Mouse (Mus musculus): ENCODE data around the gene Ttc39a. TPM values are rescaled to one million over a fixed set of nuclear protein-coding genes. Genes with fewer than 3 reads are reported as not detected.

Ttc39a gene
- polyA plus RNA-seq, 1 experiment from 2014 or later, result 3.8 TPM

DNA sequence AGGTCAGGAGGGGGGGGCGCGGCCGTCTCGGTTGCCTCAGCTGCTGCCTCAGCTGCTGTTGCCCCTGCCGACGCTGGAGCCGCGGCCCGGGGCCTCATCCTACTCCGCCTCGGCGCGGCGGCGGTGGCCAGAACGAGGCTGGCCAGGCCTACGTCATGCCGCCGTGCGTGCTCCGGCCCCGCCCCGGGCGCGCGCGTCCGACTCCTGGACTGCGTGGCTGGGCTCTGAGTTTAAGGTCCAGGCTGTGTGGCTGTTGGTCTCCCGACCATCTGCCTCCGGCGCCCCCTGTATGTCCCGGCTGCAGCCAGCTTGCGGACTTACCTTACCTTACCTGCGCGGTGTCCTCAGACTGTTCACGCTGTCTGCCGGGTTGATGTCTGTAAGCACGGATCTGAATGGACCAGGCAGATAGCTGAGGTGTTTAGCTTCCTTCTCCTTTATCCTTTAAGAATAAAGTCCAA is 70.2 kb downstream of the Ttc39a start:
- ATAC-seq (replicated peaks; ENCODE audit: low FRiP score) (peak; percentile 99), DNase-seq (ENCODE audit: low spot score) (peak; percentile 96)
- H3K9me3 ChIP-seq (ENCODE audit: control insufficient read depth, low read length), result no peaks in the 10 kb centered on the region
- H3K27me3 ChIP-seq (ENCODE audit: control insufficient read depth, insufficient read depth, low read length), result no peaks in the 10 kb centered on the region
- peak overlapping the region; percentile 72 for H3K4me3 ChIP-seq (ENCODE audit: low read depth, low read length)
- peak overlapping the region; percentile 88 for H3K9ac ChIP-seq (ENCODE audit: low read length)
- under 1% methylated on average over 36 of the region's 39 CpGs for WGBS
- H3K4me1 ChIP-seq (replicated peaks; ENCODE audit: control insufficient read depth, insufficient read depth, low read length), result peaks cover 5% of the 10 kb centered on the region; the same call in 1 of the 2 replicates
- peak overlapping the region; percentile 70 for H3K4me2 ChIP-seq (ENCODE audit: low read depth, low read length, severe bottlenecking)
- H3K27ac ChIP-seq (ENCODE audit: low read depth, low read length), result peak overlapping the region; percentile 90
- no peaks in the 10 kb centered on the region for H3K36me3 ChIP-seq (ENCODE audit: control insufficient read depth, insufficient read depth, low read length)

DNA sequence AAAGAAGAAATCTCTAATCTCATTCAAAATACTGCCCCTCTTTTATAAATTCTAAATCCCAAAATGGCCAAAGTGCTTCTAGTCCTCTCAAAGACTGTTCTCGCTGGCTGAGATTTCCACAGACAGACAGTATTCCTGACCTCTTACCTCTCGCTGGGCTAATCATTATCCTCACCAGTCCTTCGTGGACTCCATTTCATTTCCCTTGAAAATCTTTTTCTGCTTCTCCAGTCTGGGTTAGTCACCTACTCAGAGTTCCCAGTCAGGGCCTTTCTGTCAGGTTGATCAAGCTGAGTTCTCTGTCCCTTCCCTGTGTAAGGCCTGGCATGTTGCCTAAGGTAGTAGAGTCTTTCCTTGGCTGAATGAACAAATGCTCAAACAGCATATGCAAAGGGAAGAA is 71.0 kb downstream of the Ttc39a start:
- Histone ChIP-seq H3K27ac (ENCODE audit: low read depth, low read length) (no peak overlapping the region), H3K9me3 (ENCODE audit: control insufficient read depth, low read length) (no peaks in the 10 kb centered on the region), H3K27me3 (ENCODE audit: control insufficient read depth, insufficient read depth, low read length) (no peaks in the 10 kb centered on the region), H3K9ac (ENCODE audit: low read length) (no peak overlapping the region), H3K4me2 (ENCODE audit: low read depth, low read length, severe bottlenecking) (no peak overlapping the region), H3K36me3 (ENCODE audit: control insufficient read depth, insufficient read depth, low read length) (no peaks in the 10 kb centered on the region), H3K4me3 (ENCODE audit: low read depth, low read length) (no peak overlapping the region), H3K4me1 (replicated peaks; ENCODE audit: control insufficient read depth, insufficient read depth, low read length) (peaks cover 5% of the 10 kb centered on the region; the same call in 1 of the 2 replicates)
- DNase-seq (ENCODE audit: low spot score) (no peak), ATAC-seq (replicated peaks; ENCODE audit: low FRiP score) (no peak)
- 91% methylated on average over 3 of the region's 3 CpGs for WGBS

DNA sequence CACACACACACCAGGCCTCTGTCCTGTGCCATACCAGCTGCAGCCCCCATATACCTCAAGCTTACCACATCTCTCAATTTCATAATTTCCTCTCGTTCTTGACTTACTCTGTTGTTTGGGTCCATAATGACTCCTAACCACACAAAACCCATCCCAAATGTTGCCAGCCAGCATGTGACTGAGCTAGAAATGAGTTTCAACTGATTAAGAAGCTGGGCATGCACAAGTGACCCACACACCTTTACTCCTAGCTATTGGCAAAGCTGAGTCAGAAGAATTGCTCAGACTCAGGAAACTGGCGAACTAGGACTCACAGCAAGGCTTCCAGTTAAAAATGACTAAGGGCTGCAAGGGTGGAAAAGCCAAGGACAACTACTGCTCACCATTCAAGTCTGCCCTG is 75.0 kb downstream of the Ttc39a start:
- no peak overlapping the region for H3K4me3 ChIP-seq (ENCODE audit: low read depth, low read length)
- H3K9ac ChIP-seq (ENCODE audit: low read length), result no peak overlapping the region
- H3K9me3 ChIP-seq (ENCODE audit: control insufficient read depth, low read length), result no peaks in the 10 kb centered on the region
- no peaks in the 10 kb centered on the region for H3K36me3 ChIP-seq (ENCODE audit: control insufficient read depth, insufficient read depth, low read length)
- no peak overlapping the region for H3K27ac ChIP-seq (ENCODE audit: low read depth, low read length)
- ATAC-seq (replicated peaks; ENCODE audit: low FRiP score) (no peak), DNase-seq (ENCODE audit: low spot score) (no peak)
- H3K27me3 ChIP-seq (ENCODE audit: control insufficient read depth, insufficient read depth, low read length), result no peaks in the 10 kb centered on the region
- WGBS, result 88% methylated on average over 2 of the region's 2 CpGs
- H3K4me1 ChIP-seq (replicated peaks; ENCODE audit: control insufficient read depth, insufficient read depth, low read length), result no peaks in the 10 kb centered on the region
- no peak overlapping the region for H3K4me2 ChIP-seq (ENCODE audit: low read depth, low read length, severe bottlenecking)

DNA sequence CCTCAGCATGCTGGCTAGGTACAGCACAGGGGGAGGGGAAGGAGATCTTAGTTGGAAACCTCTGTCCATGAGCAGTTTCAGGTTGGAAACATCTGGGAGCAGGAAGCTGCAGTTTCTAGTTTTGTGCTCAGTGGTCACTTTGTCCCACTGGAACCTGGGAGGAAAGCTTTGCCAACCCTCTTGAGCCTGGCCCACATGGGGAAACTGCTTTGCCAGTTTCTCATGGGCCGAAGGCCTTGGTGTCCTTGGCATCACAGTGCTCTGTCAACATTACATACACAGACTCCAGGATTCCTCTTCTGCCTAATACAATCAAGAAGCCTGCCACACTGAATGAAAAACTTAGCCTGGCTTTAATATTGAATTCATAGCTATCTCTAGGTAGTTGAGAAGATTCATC is 76.3 kb downstream of the Ttc39a start:
- H3K9me3 ChIP-seq (ENCODE audit: control insufficient read depth, low read length), result no peaks in the 10 kb centered on the region
- H3K27me3 ChIP-seq (ENCODE audit: control insufficient read depth, insufficient read depth, low read length), result no peaks in the 10 kb centered on the region
- 89% methylated on average over 1 of the region's 1 CpGs for WGBS
- no peaks in the 10 kb centered on the region for H3K4me1 ChIP-seq (replicated peaks; ENCODE audit: control insufficient read depth, insufficient read depth, low read length)
- ATAC-seq (replicated peaks; ENCODE audit: low FRiP score) (no peak), DNase-seq (ENCODE audit: low spot score) (no peak)
- H3K4me2 ChIP-seq (ENCODE audit: low read depth, low read length, severe bottlenecking), result no peak overlapping the region
- H3K36me3 ChIP-seq (ENCODE audit: control insufficient read depth, insufficient read depth, low read length), result no peaks in the 10 kb centered on the region
- no peak overlapping the region for H3K27ac ChIP-seq (ENCODE audit: low read depth, low read length)
- H3K4me3 ChIP-seq (ENCODE audit: low read depth, low read length), result no peak overlapping the region
- no peak overlapping the region for H3K9ac ChIP-seq (ENCODE audit: low read length)

DNA sequence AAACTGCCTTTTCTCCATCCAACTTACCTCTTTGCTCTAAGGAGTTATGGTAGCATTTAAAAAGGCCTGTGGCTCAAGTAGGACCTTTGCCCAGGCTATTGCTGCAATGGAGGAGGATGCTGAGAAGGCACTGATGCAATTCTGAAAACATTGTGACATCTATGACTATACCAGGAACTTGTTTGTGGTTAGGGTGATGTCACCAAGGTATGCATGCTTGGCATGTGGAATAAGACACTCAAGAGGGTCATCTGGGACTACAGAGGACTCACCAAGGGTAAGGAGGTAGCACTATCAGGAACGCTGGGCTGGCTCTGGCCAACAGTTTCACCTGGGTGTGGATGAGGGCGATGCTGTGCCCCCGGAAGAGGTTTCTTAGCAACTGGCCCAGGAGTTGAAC is 78.2 kb downstream of the Ttc39a start, which contains the start of gene Rnf11:
Rnf11 (minus strand) TSS at position 108 of the 400 bp plus-strand sequence.
- ATAC-seq (replicated peaks; ENCODE audit: low FRiP score), result no peak

DNA sequence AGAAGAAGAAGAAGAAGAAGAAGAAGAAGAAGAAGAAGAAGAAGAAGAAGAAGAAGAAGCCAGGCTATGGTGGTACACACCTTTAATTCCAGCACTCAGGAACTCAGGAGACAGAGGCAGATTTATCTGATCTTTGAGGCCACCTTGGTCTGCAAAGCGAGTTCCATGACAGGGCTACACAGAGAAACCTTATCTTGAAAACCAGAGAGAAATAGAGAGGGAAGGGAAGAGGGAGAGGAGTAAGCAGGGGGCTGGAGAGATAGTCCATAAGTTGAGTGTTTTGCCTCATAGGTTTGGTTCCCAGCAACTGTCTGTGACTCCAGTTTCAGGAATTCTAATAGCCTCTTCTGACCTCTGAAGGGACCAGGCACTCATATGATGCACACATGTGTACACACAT is 82.4 kb downstream of the Ttc39a start:
- H3K9ac ChIP-seq (ENCODE audit: low read length), result no peak overlapping the region
- no peaks in the 10 kb centered on the region for H3K9me3 ChIP-seq (ENCODE audit: control insufficient read depth, low read length)
- no peaks in the 10 kb centered on the region for H3K27me3 ChIP-seq (ENCODE audit: control insufficient read depth, insufficient read depth, low read length)
- H3K4me1 ChIP-seq (replicated peaks; ENCODE audit: control insufficient read depth, insufficient read depth, low read length), result no peaks in the 10 kb centered on the region
- H3K27ac ChIP-seq (ENCODE audit: low read depth, low read length), result no peak overlapping the region
- DNase-seq (ENCODE audit: low spot score), result no peak
- no peak overlapping the region for H3K4me2 ChIP-seq (ENCODE audit: low read depth, low read length, severe bottlenecking)
- no peak overlapping the region for H3K4me3 ChIP-seq (ENCODE audit: low read depth, low read length)
- no peaks in the 10 kb centered on the region for H3K36me3 ChIP-seq (ENCODE audit: control insufficient read depth, insufficient read depth, low read length)
- WGBS, result 84% methylated on average over 1 of the region's 1 CpGs
- ATAC-seq (replicated peaks; ENCODE audit: low FRiP score), result no peak

More for the DNA sequence above, 78.2 kb downstream of the Ttc39a start, which contains the start of gene Rnf11:
- no peaks in the 10 kb centered on the region for H3K36me3 ChIP-seq (ENCODE audit: control insufficient read depth, insufficient read depth, low read length)
- 83% methylated on average over 3 of the region's 3 CpGs for WGBS
- H3K4me2 ChIP-seq (ENCODE audit: low read depth, low read length, severe bottlenecking), result no peak within 1 kb of the TSS
- no peak within 1 kb of the TSS for H3K4me3 ChIP-seq (ENCODE audit: low read depth, low read length)
- H3K4me1 ChIP-seq (replicated peaks; ENCODE audit: control insufficient read depth, insufficient read depth, low read length), result no peaks in the 10 kb centered on the region
- no peak within 1 kb of the TSS for H3K9ac ChIP-seq (ENCODE audit: low read length)
- H3K27ac ChIP-seq (ENCODE audit: low read depth, low read length), result no peak within 1 kb of the TSS
- no peaks in the 10 kb centered on the region for H3K9me3 ChIP-seq (ENCODE audit: control insufficient read depth, low read length)
- H3K27me3 ChIP-seq (ENCODE audit: control insufficient read depth, insufficient read depth, low read length), result no peaks in the 10 kb centered on the region
- no peak for DNase-seq (ENCODE audit: low spot score)

DNA sequence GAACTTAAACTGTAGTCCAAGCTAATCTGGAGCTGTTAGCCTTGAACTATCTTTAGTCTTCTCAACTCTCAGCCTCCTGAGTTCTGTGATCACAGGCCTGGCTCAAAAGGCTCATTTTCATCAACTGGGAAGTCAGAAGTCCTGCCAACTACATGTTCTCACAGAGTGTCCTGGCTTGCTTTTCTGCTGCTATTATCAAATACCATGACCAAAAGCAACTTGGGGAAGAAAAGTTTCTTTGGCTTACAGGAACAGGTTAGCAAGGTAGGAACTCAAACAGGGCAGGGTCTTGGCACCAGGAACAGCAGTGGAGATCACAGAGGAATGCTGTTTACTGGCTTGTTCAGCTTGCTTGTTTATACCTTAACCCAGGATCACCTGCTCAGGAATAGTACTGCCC is 87.2 kb downstream of the Ttc39a start:
- Histone ChIP-seq H3K4me3 (ENCODE audit: low read depth, low read length) (no peak overlapping the region), H3K27me3 (ENCODE audit: control insufficient read depth, insufficient read depth, low read length) (no peaks in the 10 kb centered on the region), H3K27ac (ENCODE audit: low read depth, low read length) (no peak overlapping the region), H3K4me2 (ENCODE audit: low read depth, low read length, severe bottlenecking) (no peak overlapping the region), H3K9me3 (ENCODE audit: control insufficient read depth, low read length) (no peaks in the 10 kb centered on the region), H3K36me3 (ENCODE audit: control insufficient read depth, insufficient read depth, low read length) (no peaks in the 10 kb centered on the region), H3K4me1 (replicated peaks; ENCODE audit: control insufficient read depth, insufficient read depth, low read length) (no peaks in the 10 kb centered on the region), H3K9ac (ENCODE audit: low read length) (no peak overlapping the region)
- ATAC-seq (replicated peaks; ENCODE audit: low FRiP score), result no peak
- no peak for DNase-seq (ENCODE audit: low spot score)

Other genes with a start within 250 kb of the Ttc39a start
- gene Osbpl9, start 204.4 kb upstream of the Ttc39a start, polyA plus RNA-seq (2014; fragmentation: Nextera tagmentation; extraction: Ambion mirVana), result 65.8 and 67.7 TPM in 2 replicates
- 0.12 and 0.23 TPM in 2 replicates for gene Calr4, start 172.1 kb upstream of the Ttc39a start, polyA plus RNA-seq (2014; fragmentation: Nextera tagmentation; extraction: Ambion mirVana)
- 45.1 and 45.2 TPM in 2 replicates for gene Eps15, start 126.4 kb upstream of the Ttc39a start, polyA plus RNA-seq (2014; fragmentation: Nextera tagmentation; extraction: Ambion mirVana)
- 45.1 and 49.4 TPM in 2 replicates for gene Rnf11, start 78.1 kb downstream of the Ttc39a start, polyA plus RNA-seq (2014; fragmentation: Nextera tagmentation; extraction: Ambion mirVana)
- gene 4930522H14Rik, start 124.7 kb downstream of the Ttc39a start, polyA plus RNA-seq (2014; fragmentation: Nextera tagmentation; extraction: Ambion mirVana), result not detected in 2 replicates

Measured in forebrain, embryonic 11.5 days (tissue).